8 mouse cellular contexts compared by ENCODE assay signal in genomic region chr17:35737743-35738142, GRCm38 (mm10). TPM values are rescaled to one million over a fixed set of nuclear protein-coding genes. Genes with fewer than 3 reads are reported as not detected.
A peak's percentile ranks its signal among the peaks of the same experiment; 100 is the strongest.
DNase-seq lines count a peak whose midpoint lies in the region; ATAC-seq and TF ChIP-seq lines count a peak whose summit lies in the region.

No protein-coding gene starts in this region.

- intact Hi-C loops in left cerebral cortex, adult 2 months (cut with DNase I): loop anchor here (2.0 kb wide), 2 partner anchors 137 to 153 kb away; no protein-coding TSS in a partner anchor

- no peak overlapping the region for H3K4me3 ChIP-seq in left cerebral cortex, adult 2 months
- H3K4me3 ChIP-seq in megakaryocyte, embryonic 14.5 days (replicated peaks): peak overlapping the region; percentile 81

- TF ChIP-seq CTCF in left cerebral cortex, adult 2 months (IDR thresholded peaks at IDR 0.05): peak; percentile 85

- no peak overlapping the region for H3K27ac ChIP-seq in left cerebral cortex, adult 2 months

- H3K4me1 ChIP-seq in megakaryocyte, embryonic 14.5 days: peaks cover 53% of the 10 kb centered on the region

- peak; percentile 55 for ATAC-seq in common myeloid progenitor, adult 5-6 weeks (replicated peaks; ENCODE audit: low read depth, poor library complexity, severe bottlenecking)

- peaks cover 11% of the 10 kb centered on the region for H3K27me3 ChIP-seq in megakaryocyte, embryonic 14.5 days (replicated peaks)

- no peaks in the 10 kb centered on the region for H3K36me3 ChIP-seq in megakaryocyte, embryonic 14.5 days (replicated peaks; ENCODE audit: low read length)

- DNase-seq in ZHBTc4 (ENCODE audit: low read depth, low spot score): peak; percentile 93
- peak; percentile 81 to 83 for DNase-seq in gastrocnemius, adult 8-10 months (ENCODE audit: low spot score in 2 of 2)
- DNase-seq in hindlimb bud, embryonic 11.5 days (ENCODE audit: extremely low spot score, low read depth, low spot score): peak; percentile 57
- DNase-seq in left cerebral cortex, adult 2 months (ENCODE audit: extremely low spot score in 1 of 2, low spot score in 2 of 2): peak; percentile 75 to 79
- DNase-seq in right cerebral cortex, postnatal 14 days: peak; percentile 72
- DNase-seq in urinary bladder, postnatal 36 days (ENCODE audit: low spot score in 2 of 2): peak; percentile 77 to 82

- H3K9me3 ChIP-seq in megakaryocyte, embryonic 14.5 days: no peaks in the 10 kb centered on the region

RNA-seq across cellular contexts. Expression of gene Ddr1, which starts 33.3 kb away (rescaled TPM):
- not detected in 2 replicates for total RNA-seq in common myeloid progenitor, adult 5-6 weeks (2017)
- total RNA-seq in gastrocnemius, adult 8-10 months (2022): 10 to 100 TPM; 13.7 to 20.0 (median 15.9) TPM
- 10 to 100 TPM; 47.2 to 47.8 TPM for total RNA-seq in left cerebral cortex, adult 2 months (2021)
- polyA plus RNA-seq in megakaryocyte, embryonic 14.5 days (2012; ENCODE audit: insufficient read depth, low replicate concordance): not detected in 2 replicates

Comparison
In these comparisons a context has a peak if more than half of its experiments do, and no peak if none do; other contexts are left out.
1. RNA of gene Ddr1, which starts 33.3 kb away (total RNA-seq): 47.2 to 47.8 TPM in left cerebral cortex, adult 2 months and 13.7 to 20.0 TPM in gastrocnemius, adult 8-10 months; not detected in common myeloid progenitor, adult 5-6 weeks; every median in the first group is over 10 times any median in the second.
2. Peak in every context shown above with its lines, with median percentiles within 50 percentile points of each other: DNase-seq.